Mouse (Mus musculus) left cerebral cortex, postnatal 10 days (tissue): ENCODE results near the gene Nxpe4. TPM values are rescaled to one million over a fixed set of nuclear protein-coding genes. Genes with fewer than 3 reads are reported as not detected.
A peak's percentile ranks its signal among the peaks of the same experiment; 100 is the strongest.
"Not testable (repeated sequence)": the region's sequence is repeated elsewhere in the genome, so short reads cannot be mapped to it uniquely, and the experiment has no call there.

ENCODE experiments used
- DNase-seq, 2 experiments: peaks; one replicate each; pipeline ENCODE4 v3.0.0; 2021 to 2022; ENCODE audit warnings: low spot score in 2 of 2, mixed read lengths in 1 of 2; ENCODE audit errors: extremely low spot score in 1 of 2
- intact Hi-C: fragments of 180-260 bp; cut with DNase I; formaldehyde crosslinking; loops from one replicate; pipeline ENCODE4 v1.15.1; 2025
- total RNA-seq, 2 experiments: library from RNA; stranded (reverse); gene quantifications; 2 replicates each; pipeline ENCODE4 v1.2.3; 2021

Gene Nxpe4
- total RNA-seq, 2 experiments from 2014 or later = 9.9 to 12.2 TPM

DNA sequence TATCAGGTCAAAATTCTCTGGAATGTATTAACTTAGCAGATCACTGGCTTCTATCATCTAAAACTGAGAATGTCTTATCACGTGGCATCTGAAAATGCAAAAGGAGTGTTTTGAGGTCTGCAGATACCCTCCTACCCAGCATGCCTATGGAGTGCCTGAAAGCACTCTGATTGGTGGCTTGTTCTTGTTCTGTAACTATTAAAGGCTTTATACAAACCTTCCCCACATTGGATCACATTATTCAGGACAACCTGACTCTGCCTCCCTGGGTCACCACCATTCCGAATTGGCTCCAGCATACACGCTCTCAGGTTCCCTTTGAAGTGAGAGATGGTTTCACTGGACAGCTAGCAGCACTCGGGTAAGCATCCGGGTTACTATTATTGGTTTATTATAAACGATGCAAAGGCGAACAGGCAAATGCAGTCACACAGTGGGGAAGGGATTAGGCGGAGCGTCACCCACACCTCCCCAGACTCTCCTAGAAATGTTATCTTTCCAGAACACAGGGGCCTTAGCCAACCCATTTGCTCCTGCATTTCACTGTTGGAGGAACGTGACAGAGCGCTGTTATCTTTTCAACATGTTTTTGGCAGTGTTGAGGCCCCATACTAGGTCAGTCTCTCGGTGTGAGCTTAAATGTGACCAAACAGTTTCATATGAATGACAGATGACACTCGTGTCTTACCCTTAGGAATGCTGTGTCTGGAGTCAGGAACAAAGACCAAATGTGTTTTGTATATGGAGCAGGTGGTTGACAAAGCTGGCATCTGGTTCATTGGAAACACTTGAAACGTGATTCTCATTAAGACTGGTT is 200.2 kb downstream of the Nxpe4 start:
- DNase-seq = no peak
- intact Hi-C loops = no loop called here

DNA sequence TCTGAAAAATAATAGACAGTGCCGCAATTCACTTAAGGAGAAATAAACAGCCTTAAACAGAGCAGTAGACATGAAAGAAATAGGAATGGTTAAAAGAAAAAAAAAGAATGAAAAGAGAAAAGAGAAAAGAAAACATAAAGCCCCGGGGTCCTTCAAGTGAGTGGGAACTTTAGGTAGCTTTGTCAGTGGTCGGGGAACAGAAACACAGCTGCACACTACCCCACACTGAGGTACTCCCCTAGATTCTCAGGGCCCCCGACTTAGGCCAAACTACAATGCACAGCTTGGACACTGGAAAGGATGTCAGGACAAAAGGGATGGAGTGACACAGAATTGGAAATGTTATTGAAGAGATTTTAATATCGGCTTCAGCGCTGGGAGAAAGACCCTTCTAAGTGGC is 200.9 kb downstream of the Nxpe4 start:
- DNase-seq = no peak
- intact Hi-C loops = no loop called here

DNA sequence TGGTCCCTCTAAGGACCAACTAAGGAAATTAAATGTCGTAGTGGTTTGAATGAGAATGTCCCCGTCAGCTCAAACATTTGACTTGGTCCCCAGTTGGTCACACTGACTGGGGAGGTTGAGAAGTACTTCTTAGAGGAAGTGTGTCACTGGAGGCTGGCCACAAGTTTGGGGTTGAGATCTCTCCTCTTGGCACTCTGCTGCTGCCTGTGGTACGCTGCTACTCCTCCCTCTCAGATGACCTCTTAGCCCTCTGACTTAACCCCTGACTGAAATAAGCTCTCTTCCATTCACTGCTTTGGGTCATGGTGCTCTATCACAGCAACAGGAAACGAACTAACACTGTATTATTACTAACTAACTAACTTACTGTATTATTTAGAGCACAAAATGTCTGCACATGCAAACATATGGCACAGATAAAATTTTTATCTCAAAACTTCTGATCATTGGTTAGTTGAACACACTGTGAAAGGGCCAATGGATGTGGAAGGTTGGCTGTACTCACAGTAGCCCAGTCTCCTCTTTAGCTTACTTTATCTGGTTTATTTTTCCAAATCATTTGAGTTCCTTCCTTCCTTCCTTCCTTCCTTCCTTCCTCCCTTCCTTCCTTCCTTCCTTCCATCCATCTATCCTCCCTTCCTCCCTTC is 211.5 kb downstream of the Nxpe4 start:
- intact Hi-C loops = no loop called here
- DNase-seq = no peak

DNA sequence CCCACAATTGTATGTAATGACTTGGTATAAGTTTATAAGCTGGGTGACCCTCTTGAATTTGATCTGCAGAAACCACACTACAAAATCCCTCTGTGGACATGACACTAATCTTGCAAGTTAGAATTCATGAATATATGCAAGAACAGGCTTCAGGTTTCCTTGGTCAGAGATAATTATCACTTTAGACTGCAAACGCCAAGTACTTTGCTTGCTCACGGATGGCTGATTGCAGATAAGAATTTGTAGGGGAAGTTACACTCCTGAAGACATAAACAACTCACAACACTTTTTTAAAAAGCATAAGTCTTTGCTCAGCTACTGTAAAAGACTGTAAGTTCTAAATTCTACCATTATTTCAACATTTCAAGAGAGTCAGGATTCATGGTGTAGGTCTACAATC is 212.5 kb downstream of the Nxpe4 start:
- intact Hi-C loops = no loop called here
- no peak for DNase-seq

DNA sequence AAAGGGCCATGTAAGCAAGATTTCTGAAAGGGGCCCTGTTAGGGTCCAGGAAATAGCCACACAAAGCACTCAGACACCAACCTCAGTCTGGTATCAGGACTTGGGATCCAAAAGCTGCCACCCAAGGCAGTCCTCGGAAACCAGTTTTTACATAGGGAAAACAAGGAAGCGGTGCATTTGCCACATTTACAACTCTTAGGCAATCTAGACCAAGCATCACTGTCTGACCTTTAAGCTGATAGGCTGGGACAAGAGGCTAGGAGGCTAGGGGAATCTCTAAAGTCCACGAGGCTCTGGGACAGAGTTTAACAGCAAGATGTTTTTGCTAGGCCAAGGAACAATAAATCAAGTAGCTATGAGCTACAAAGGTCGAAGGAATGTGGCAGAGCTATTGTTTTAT is 226.6 kb downstream of the Nxpe4 start:
- intact Hi-C loops = no loop called here
- DNase-seq = no peak

DNA sequence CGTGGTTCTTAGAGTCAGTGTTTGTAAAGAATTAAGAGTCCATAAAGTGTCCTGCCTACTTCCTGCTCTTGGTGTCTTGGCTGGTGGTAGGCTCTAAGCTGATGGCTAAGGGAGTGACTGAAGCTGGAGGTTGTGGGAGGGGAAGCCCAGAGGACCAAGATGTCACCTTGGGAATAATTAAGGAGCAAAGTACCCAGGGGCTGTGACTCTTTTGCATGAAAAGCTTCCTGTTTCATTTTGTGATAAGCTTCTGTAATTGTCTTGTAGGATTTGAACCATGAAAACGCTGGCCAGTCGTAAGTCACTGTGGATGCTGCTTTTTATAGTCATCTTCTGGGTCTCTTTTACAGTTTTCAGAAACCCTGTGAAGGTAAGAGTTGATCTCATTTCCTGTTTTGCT is 228.2 kb downstream of the Nxpe4 start:
- no peak for DNase-seq
- intact Hi-C loops = no loop called here

DNA sequence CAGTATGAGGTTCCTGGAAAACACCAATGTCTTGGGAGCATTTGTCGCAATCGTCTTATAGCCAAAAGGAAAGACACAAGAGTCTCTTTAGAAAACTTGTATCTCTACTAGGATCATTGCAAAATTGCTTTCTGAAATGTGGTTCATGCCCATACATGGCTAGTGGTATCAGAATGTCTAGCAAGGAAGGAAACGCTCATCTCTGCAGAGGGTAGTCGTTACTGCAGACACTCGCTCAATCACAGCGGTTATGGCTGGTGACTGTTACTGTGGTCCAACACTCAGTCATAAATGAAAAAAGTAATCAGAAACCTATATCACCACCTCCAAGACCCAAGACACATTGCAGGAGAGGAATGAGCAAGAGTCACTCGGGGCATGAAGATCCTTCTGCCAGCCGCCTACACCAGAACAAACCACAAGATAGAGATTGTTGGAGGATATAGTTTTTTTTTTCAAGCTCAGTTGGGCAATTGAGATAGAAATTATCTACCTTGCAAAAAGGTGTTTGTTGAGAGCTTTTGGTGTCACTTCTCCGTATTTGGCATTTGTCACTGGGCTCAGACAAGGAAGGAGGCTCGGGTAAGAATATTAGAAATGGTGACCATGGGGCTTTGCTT is 241.9 kb downstream of the Nxpe4 start:
- DNase-seq = no peak
- intact Hi-C loops = no loop called here

DNA sequence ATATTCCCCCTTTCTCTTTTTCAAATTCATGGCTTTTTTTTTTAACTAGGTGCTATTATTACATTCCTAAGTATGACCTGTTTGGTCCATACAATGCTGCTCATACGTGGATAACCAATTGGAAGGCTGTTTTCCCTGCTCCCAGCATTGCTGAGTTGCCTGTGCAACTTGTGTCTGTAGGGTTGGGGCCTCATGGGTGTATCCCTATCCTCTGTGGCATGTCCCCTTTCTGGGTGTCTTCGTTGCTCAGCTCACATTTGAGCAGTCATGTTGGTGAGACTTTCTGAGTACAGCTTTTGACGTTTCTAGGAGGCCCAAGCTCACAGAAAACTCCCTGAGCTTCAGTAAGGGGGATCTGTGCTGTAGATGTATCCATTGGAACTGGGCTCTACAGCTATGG is 242.9 kb downstream of the Nxpe4 start:
- no peak for DNase-seq
- intact Hi-C loops = no loop called here

DNA sequence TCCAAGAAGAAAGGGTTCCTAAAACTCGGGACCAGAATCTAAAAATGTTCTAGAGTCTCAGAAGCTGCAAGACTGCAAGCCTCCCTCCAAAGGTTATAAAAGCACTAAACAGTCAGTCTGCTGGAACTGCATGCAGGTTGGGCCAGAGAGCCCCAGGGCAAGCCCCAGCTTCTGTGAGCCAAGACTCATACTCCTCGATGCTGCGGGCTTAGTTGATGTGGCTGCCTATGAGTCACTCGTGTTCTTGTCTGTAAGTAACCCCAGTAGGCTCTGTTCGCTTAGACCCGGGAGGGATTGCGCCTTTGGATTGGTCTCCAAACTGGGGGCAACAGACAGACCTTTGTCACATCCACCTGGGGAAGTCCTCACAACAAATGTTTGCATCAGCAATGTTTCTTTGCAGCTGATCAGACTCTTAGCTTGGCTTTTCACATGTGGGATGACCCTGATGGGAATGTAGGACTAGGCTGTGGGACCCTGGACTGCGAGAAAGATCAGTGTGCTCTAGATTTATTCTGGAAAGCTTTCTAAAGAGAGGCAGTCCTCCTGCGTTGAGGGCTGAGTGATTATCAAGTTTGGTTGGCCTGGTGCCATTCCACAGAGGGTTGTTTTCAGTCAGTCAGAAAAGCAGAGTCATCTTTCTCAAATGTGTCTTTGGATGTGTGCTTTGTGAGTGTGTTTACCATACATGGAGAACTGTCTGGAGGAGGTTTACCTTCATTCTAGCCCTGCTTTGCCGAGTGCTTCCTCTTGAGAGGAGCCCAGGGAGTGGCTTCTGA is 245.9 kb downstream of the Nxpe4 start:
- intact Hi-C loops = no loop called here
- peak in 1 of 2 experiments; percentile 22 for DNase-seq

DNA sequence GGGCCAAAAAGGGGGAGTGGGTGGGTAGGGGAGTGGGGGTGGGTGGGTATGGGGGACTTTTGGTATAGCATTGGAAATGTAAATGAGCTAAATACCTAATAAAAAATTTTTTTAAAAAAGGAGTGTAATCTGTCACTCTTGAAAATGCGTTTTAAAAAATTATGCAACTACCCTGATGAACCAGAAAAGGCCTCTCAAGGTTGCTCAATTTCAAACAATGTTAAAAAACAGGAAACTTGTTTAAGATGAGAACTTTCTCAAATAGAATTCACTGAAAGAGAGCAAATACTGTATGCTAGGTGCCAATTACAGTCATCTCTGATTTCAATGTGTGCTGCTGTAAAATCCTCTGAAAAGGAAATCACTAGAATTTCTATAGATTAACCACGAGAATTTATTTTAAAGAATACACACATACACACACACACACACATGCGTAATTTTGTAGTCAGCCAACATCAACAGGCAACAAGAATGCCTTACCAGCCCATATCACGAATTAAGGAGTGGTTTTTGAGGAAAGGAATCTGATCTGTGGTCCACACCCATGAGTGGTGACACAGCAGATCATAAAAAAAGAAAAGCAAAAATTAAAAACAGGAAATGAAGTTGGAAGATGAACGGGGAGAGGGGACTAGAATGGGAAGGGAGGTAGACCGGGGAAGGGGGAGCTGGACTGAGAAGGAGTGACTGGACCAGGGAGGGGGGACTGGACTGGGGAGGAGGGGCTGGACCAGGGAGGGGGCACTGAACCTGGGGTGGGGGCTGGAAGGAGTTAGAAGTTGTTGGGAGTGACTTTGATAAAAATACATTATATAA is 248.6 kb downstream of the Nxpe4 start:
- intact Hi-C loops = no loop called here
- DNase-seq = no peak

DNA sequence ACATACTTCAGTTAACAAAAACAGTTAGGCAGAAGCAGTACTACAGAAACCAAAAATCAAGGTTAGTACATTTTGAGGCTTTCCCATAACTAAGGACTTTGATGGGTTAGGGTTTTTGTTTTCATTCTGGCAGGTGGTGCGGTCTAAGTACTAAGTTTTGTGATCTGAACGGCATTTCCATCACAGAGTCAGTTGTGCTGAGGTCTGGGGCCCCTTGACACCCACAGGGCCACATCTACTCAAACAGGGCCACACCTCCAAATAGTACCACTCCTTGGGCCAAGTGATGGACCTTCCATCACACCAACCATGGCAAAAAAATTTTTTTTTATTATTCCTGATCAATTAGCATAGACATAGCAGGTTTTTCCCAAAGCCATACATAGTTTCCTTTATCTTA is 251.8 kb downstream of the Nxpe4 start:
- intact Hi-C loops = no loop called here
- no peak for DNase-seq

DNA sequence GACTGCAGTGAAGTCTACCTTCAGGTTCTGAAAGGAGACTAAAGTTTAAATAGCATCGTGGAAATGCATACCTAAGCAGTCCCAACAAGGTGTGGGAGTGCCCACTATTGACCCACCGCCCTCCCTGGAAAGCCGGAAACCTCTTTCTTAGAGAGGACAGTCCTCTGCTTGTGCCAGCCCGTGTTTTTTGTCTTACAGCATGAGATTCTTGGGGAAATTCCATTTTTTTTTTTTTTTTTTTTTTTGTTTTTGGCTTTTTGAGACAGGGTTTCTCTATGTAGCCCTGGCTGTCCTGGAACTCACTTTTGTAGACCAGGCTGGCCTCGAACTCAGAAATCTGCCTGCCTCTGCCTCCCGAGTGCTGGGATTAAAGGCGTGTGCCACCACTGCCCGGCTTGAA is 255.5 kb downstream of the Nxpe4 start:
- DNase-seq, intact Hi-C loops: not testable (repeated sequence)

DNA sequence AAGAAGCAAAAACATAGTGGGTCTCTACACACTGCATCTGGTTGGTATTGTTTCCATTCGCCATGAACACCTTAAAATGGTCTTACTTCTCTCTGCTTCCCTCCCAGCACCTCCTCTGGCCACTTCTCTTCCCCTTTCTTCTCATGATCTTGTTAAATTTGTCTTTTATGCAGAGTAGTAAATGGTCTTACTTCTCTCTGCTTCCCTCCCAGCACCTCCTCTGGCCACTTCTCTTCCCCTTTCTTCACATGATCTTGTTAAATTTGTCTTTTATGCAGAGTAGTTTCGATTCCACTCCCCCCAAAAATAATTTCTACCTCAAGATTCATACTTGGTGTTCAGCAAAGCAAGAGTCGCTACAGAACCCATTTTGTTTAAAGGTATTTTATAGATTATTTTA is 256.2 kb downstream of the Nxpe4 start:
- no peak for DNase-seq
- intact Hi-C loops = no loop called here

DNA sequence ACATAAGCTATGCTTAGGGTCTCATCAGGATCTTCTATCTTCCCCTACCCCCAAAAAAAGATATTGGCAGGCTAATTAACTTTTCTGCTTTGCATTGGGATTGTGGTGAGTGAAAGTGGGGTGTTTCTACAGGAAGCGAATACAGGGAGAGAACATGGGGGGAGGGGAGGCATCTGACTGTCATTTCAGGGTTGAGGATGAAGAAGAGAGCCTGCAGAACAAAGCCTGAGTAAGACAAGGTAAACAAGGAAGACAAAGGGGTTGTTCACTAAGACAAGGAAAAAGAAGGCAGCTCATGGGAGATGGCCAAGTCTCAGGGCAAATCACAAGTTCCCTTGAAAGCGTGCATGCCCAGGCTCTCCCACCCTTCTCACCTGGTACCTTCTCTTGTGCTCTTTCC is 256.6 kb downstream of the Nxpe4 start:
- DNase-seq = no peak
- intact Hi-C loops = no loop called here

DNA sequence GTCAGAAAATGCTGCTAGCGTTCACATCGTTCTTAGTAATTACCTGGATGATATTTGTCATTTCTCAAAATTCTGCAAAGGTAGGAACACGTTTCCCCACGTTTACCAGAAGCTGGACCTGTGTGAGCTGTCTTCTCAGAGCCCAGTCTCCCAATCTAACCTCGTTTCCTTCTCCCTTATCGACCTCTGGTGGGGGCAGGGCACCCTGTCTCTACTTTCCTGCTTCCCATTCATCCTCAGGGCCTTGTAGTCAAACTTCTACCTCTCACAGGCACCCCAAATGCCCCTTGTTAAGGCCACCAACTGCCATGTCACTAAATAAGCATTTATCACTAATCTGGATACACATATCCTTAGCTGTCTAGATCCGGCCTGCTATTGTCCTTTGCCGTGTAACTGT is 257.0 kb downstream of the Nxpe4 start:
- DNase-seq = no peak
- intact Hi-C loops = no loop called here

DNA sequence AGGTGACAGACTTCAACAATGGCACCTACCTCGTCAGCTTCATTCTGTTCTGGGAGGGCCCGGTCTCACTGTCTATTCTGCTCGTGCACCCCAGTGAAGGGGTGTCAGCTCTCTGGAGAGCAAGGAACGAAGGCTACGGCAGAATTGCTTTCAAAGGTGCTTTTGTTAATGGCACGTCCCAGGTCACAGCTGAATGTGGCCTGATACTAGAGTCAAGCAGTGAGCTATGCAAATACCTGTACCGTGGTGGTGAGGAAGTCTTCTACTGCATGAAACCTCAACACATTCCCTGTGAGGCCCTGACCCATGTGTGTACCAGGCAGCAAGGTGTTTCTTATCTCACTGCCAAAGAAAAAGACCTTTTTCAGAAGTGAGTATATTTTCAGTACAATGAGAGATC is 258.6 kb downstream of the Nxpe4 start:
- intact Hi-C loops = no loop called here
- no peak for DNase-seq

DNA sequence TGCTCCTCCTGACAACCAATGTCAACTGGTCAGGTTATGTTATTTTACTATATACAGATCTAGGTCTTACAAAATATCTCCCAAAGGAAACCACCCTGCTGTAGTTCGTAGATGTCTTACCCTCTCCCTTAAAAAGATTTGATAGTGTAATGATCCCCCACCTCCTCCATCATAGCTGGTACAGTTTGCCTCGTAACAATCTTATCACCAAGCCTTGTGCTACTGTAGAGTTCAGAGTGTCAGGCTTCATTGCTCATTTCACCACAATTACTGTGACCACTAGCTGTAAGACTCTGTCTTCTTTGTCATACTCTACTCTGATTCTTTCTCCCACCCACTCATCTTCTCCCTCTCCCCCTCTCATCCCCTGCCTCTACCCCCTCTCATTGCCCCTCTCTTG is 259.2 kb downstream of the Nxpe4 start:
- intact Hi-C loops = no loop called here
- no peak for DNase-seq

DNA sequence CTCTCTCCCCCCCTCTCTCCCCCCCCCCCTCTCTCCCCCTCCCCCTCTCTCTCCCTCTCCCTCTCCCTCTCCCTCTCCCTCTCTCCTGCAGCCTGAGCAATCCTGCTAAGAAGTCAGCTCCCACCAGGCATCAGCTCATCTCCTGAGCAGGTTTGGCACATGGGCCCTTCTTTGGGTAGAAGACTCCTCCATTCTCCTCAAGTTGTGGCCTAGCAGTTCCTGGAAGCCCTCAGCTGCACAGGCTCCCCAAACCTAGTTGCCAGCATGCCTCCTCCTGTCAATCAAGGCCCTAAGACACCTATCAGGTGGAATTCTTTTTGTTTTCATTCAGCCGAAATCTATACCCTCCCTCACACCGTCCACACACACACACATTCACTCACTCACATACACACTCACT is 259.7 kb downstream of the Nxpe4 start:
- DNase-seq = no peak
- intact Hi-C loops = no loop called here

DNA sequence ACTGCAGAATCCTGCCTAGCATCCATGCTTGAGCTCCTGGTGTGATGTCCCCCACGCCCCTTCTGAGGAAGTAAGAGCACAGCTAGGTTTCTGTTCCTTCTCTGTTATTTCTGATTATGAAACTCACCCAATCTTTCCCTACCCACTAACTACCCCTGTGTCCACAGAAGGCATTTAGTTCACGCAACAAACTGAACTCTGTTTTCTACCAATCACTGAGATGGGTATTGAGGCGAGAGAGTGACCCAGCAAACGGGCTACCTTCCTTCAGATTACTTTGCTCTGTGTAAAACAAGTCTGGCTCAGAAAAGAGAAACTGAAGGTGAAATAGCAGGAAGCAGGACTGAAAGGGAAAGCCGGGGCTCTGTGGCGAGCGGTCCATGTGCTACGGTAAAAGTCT is 260.6 kb downstream of the Nxpe4 start:
- intact Hi-C loops = no loop called here
- no peak for DNase-seq
